Mouse (Mus musculus): ENCODE results near the gene Kif19a.

GRCm38 (mm10) chr11:114728333-114728732 is 36.9 kb upstream of the Kif19a start:
- TF ChIP-seq GATA1 (IDR thresholded peaks at IDR 0.05; ENCODE audit: low read length) (no peak), TAL1 (IDR thresholded peaks at IDR 0.05; ENCODE audit: low read length) (no peak)

Measured in erythroblast, embryonic 14.5 days (primary cell).